Mouse (Mus musculus) ES-E14 (cell line): ENCODE results near the gene Prkra. TPM values are rescaled to one million over a fixed set of nuclear protein-coding genes. Genes with fewer than 3 reads are reported as not detected.

ENCODE experiments used
- DNase-seq: peaks from one replicate; pipeline ENCODE4 v3.0.0-alpha.2; 2013; ENCODE audit warnings: low read depth, low spot score
- H3K27ac ChIP-seq: 2 replicates; pipeline ENCODE4 v1.5.1; 2012; ENCODE audit warnings: low read depth, mild to moderate bottlenecking, low read length, moderate library complexity, mixed read lengths; ENCODE audit not compliant: poor library complexity, insufficient read depth, severe bottlenecking
- H3K36me3 ChIP-seq: 2 replicates; pipeline ENCODE4 v1.6.1; 2012; ENCODE audit warnings: mild to moderate bottlenecking, low read length, moderate library complexity, mixed read lengths; ENCODE audit not compliant: control insufficient read depth, poor library complexity, insufficient read depth, severe bottlenecking
- H3K4me1 ChIP-seq, 2 experiments: fragments of 150-350 bp in 1 of 2; sonication (generic) in 1 of 2; 2 replicates each; pipeline ENCODE4 v1.6.1; 2012; ENCODE audit warnings: low read length in 2 of 2, mild to moderate bottlenecking in 1 of 2, mixed read lengths in 1 of 2; ENCODE audit not compliant: control insufficient read depth in 2 of 2, insufficient read depth in 2 of 2, poor library complexity in 1 of 2
- H3K4me3 ChIP-seq, 2 experiments: fragments of 150-350 bp in 1 of 2; sonication (generic) in 1 of 2; 2 replicates each; pipeline ENCODE4 v1.5.1; 2012; ENCODE audit warnings: low read length in 2 of 2, low read depth in 1 of 2, mild to moderate bottlenecking in 1 of 2, mixed read lengths in 1 of 2; ENCODE audit not compliant: insufficient read depth in 1 of 2, poor library complexity in 1 of 2, severe bottlenecking in 1 of 2
- H3K9ac ChIP-seq: 2 replicates; pipeline ENCODE4 v1.6.1; 2012; ENCODE audit warnings: low read depth, mild to moderate bottlenecking, low read length, mixed read lengths; ENCODE audit not compliant: poor library complexity, insufficient read depth, severe bottlenecking
- H3K9me3 ChIP-seq: fragments of 150-350 bp; sonication (generic); 2 replicates; pipeline ENCODE4 v1.6.1; 2012; ENCODE audit warnings: low read depth, mild to moderate bottlenecking, low read length; ENCODE audit not compliant: control insufficient read depth, insufficient read depth
- CHD2 ChIP-seq: IDR thresholded peaks from 2 replicates; pipeline ENCODE4 v1.6.1; 2014; ENCODE audit warnings: mild to moderate bottlenecking, low read depth, low read length, inconsistent platforms
- HCFC1 ChIP-seq: IDR thresholded peaks from 2 replicates; pipeline ENCODE4 v1.6.1; 2012; ENCODE audit warnings: low read length, inconsistent platforms, borderline replicate concordance; ENCODE audit not compliant: insufficient read depth
- MAFK ChIP-seq: IDR thresholded peaks from 2 replicates; pipeline ENCODE4 v1.6.1; 2014; ENCODE audit warnings: mild to moderate bottlenecking, low read depth, low read length, inconsistent platforms; ENCODE audit not compliant: insufficient read depth
- ZC3H11A ChIP-seq: IDR thresholded peaks from 2 replicates; pipeline ENCODE4 v1.6.1; 2012; ENCODE audit warnings: low read depth, mild to moderate bottlenecking, inconsistent platforms, low read length, borderline replicate concordance
- ZNF384 ChIP-seq: IDR thresholded peaks from 2 replicates; pipeline ENCODE4 v1.6.1; 2012; ENCODE audit warnings: low read depth, low read length, inconsistent platforms
- in situ Hi-C, 2 experiments: fragments of 600-800 bp; cut with MboI; formaldehyde crosslinking; loops; one replicate each; pipeline ENCODE4 v1.15.1; 2025; ENCODE audit warnings: low sequenced_read_pairs in 2 of 2, inconsistent platforms in 1 of 2; ENCODE audit not compliant: unreplicated experiment in 2 of 2
- total RNA-seq: library from RNA; depleted of rRNA; stranded (reverse); fragments of 300-350 nt; gene quantifications from 2 replicates; pipeline ENCODE4 v1.2.3, GENCODE M21; 2012

Gene Prkra
- total RNA-seq, 1 experiment: 13.0 TPM

GRCm38 (mm10) chr2:76620188-76620587, 27.6 kb downstream of the Prkra start:
- no peaks in the 10 kb centered on the region for H3K36me3 ChIP-seq
- TF ChIP-seq HCFC1 (no peak), ZNF384 (no peak), MAFK (no peak), CHD2 (no peak), ZC3H11A (no peak)
- in situ Hi-C loops: no loop called here
- no peaks in the 10 kb centered on the region for H3K9me3 ChIP-seq
- no peaks in the 10 kb centered on the region for H3K4me1 ChIP-seq
- H3K4me3 ChIP-seq: no peak overlapping the region
- H3K27ac ChIP-seq: no peak overlapping the region
- H3K9ac ChIP-seq: no peak overlapping the region
- no peak for DNase-seq

- TF ChIP-seq HCFC1 (no peak), ZC3H11A (0 out of 2 replicates have a peak, but pooled peaks have one; percentile 21)
- in situ Hi-C loops: no loop called here
- Histone ChIP-seq H3K9ac (no peak overlapping the region), H3K4me1 (no peaks in the 10 kb centered on the region), H3K9me3 (no peaks in the 10 kb centered on the region), H3K27ac (no peak overlapping the region), H3K4me3 (no peak overlapping the region), H3K36me3 (no peaks in the 10 kb centered on the region)
- peak; percentile 9 for DNase-seq
These were observed 29.7 kb downstream of the Prkra start for GRCm38 (mm10) chr2:76618078-76618477.

DNA sequence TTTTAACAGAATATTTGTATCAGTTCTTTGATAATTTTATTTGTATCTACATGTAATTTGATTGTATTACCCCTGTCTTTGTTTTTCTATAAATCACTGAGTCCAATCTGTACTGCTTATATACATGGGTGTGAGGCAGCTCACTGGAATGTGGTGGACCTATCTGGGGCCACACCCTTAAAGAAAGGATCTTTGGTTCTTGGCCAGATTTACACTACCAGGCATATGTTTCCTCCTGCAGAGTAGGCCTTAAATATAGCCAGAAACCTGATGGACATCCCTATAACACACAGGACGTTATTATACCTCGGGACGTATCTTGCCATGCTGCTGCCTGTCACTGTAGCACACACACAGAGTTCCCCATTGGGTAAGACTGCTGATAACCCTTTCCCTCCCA, 35.8 kb downstream of the Prkra start:
- DNase-seq: no peak
- no peak overlapping the region for H3K27ac ChIP-seq
- no peak overlapping the region for H3K4me3 ChIP-seq
- no peaks in the 10 kb centered on the region for H3K4me1 ChIP-seq
- no peaks in the 10 kb centered on the region for H3K36me3 ChIP-seq
- no peaks in the 10 kb centered on the region for H3K9me3 ChIP-seq
- H3K9ac ChIP-seq: no peak overlapping the region
- in situ Hi-C loops: no loop called here
- TF ChIP-seq CHD2 (no peak), ZNF384 (no peak), ZC3H11A (no peak), HCFC1 (no peak), MAFK (no peak)

DNA sequence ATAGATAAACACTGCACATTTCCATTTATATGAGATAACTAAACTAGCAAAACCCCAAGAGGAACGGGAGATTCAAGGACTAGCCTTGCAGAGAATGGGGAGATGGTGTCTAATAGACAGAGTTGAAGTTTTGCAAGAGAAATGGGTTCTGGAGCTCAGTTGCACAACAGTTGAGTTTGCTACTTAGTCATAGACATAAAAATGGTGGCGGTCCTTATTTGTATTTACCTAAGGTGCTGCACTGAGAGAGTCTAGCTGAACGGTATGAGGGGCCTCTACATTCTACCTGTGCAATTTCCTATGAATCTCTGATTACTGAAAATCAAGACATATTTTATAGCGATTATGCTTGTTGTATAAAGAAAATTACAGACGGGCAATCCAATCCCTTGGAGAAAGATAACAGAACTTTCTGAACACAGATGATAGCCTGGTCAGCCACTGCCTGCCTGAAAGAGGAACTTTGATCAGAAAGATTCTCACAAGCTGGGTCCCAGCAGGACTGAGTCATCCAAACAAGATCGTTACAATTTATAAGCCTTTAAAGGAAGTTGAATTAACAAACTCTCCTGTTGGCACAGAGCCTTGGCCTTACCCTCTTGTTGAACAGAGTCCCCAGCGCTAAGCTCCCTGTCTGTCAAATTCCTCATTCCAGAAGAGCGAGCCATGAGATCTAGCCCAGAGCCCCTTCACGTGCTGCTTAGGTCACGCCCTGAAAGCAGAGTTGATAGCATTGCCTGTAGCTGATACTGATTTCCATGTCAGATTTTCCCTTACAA, 37.3 kb downstream of the Prkra start:
- TF ChIP-seq ZC3H11A (no peak), ZNF384 (no peak), CHD2 (no peak), HCFC1 (no peak)
- Histone ChIP-seq H3K4me3 (no peak overlapping the region), H3K9me3 (no peaks in the 10 kb centered on the region), H3K4me1 (no peaks in the 10 kb centered on the region), H3K9ac (no peak overlapping the region), H3K36me3 (no peaks in the 10 kb centered on the region), H3K27ac (no peak overlapping the region)
- in situ Hi-C loops: no loop called here
- no peak for DNase-seq

GRCm38 (mm10) chr2:76606704-76607103, 41.1 kb downstream of the Prkra start:
- no peak overlapping the region for H3K4me3 ChIP-seq
- no peak overlapping the region for H3K27ac ChIP-seq
- H3K4me1 ChIP-seq: no peaks in the 10 kb centered on the region
- DNase-seq: no peak
- TF ChIP-seq ZC3H11A: no peak
- no peak for TF ChIP-seq HCFC1
- TF ChIP-seq CHD2: no peak
- no peak for TF ChIP-seq ZNF384
- no peak for TF ChIP-seq MAFK
- H3K9me3 ChIP-seq: no peaks in the 10 kb centered on the region
- in situ Hi-C loops: no loop called here
- no peaks in the 10 kb centered on the region for H3K36me3 ChIP-seq
- no peak overlapping the region for H3K9ac ChIP-seq
